9 mouse cellular contexts compared by ENCODE assay signal in genomic region chr17:56445397-56445796, GRCm38 (mm10). TPM values are rescaled to one million over a fixed set of nuclear protein-coding genes. Genes with fewer than 3 reads are reported as not detected.
DNase-seq lines count a peak whose midpoint lies in the region; ATAC-seq and TF ChIP-seq lines count a peak whose summit lies in the region.
"Had no signal": no experiment of that assay in that cellular context is flagged by ENCODE, and none has a peak within 500 bp of the region (broad histone marks: within the 10 kb centered on the region; RNA-seq: fewer than 3 reads in every experiment).

No protein-coding gene starts in this region.

- no peaks in the 10 kb centered on the region for H3K4me1 ChIP-seq in lung, embryonic 14.5 days (ENCODE audit: insufficient read depth)
- H3K4me1 ChIP-seq in embryonic facial prominence, embryonic 10.5 days: peaks cover 16% of the 10 kb centered on the region
- H3K4me1 ChIP-seq: limb, embryonic 13.5 days had no signal

- H3K4me3 ChIP-seq in lung, embryonic 14.5 days (ENCODE audit: low read depth, low read length): no peak overlapping the region
- no peak overlapping the region for H3K4me3 ChIP-seq in embryonic facial prominence, embryonic 10.5 days
- H3K4me3 ChIP-seq: limb, embryonic 13.5 days had no signal

- 70% methylated on average over 14 of the region's 14 CpGs for WGBS in lung, embryonic 14.5 days
- 80% methylated on average over 14 of the region's 14 CpGs for WGBS in embryonic facial prominence, embryonic 10.5 days

- H3K9ac ChIP-seq in lung, embryonic 14.5 days: no peak overlapping the region

- no peak overlapping the region for H3K27ac ChIP-seq in lung, embryonic 14.5 days (ENCODE audit: low read depth)
- H3K27ac ChIP-seq in embryonic facial prominence, embryonic 10.5 days (replicated peaks): no peak overlapping the region
- H3K27ac ChIP-seq: limb, embryonic 13.5 days had no signal

- no peak for TF ChIP-seq CTCF in lung, embryonic 14.5 days (IDR thresholded peaks at IDR 0.05; ENCODE audit: low read depth)

- no peaks in the 10 kb centered on the region for H3K27me3 ChIP-seq in lung, embryonic 14.5 days (ENCODE audit: insufficient read depth, low read length)
- no peaks in the 10 kb centered on the region for H3K27me3 ChIP-seq in embryonic facial prominence, embryonic 10.5 days (replicated peaks; ENCODE audit: low read depth, poor library complexity, severe bottlenecking)
- H3K27me3 ChIP-seq in splenic B cell, adult 2 months (ENCODE audit: control insufficient read depth, insufficient read depth, low read length, poor library complexity, severe bottlenecking): no peaks in the 10 kb centered on the region
- H3K27me3 ChIP-seq: limb, embryonic 13.5 days had no signal

- ATAC-seq in lung, embryonic 14.5 days (ENCODE audit: insufficient read depth): no peak
- ATAC-seq in erythroblast, adult 5-6 weeks (replicated peaks; ENCODE audit: low FRiP score, poor library complexity, severe bottlenecking): no peak

- H3K36me3 ChIP-seq in lung, embryonic 14.5 days (ENCODE audit: insufficient read depth): peaks cover 94% of the 10 kb centered on the region
- peaks cover 96% of the 10 kb centered on the region for H3K36me3 ChIP-seq in embryonic facial prominence, embryonic 10.5 days (replicated peaks)
- no peaks in the 10 kb centered on the region for H3K36me3 ChIP-seq in splenic B cell, adult 2 months (ENCODE audit: control insufficient read depth, insufficient read depth, low read length, poor library complexity, severe bottlenecking)

- peak; percentile 64 for DNase-seq in lung, embryonic 14.5 days
- DNase-seq in lung, postnatal 14 days: no peak
- peak; percentile 65 for DNase-seq in embryonic facial prominence, embryonic 10.5 days (ENCODE audit: low spot score)
- DNase-seq in layer of hippocampus, adult 9-11 months: peak; percentile 70
- peak; percentile 88 for DNase-seq in splenic B cell, adult 2 months (ENCODE audit: low read depth, low spot score)
- DNase-seq in cerebellum, adult 9-11 months: no peak
- DNase-seq in kidney, adult 8-10 months: no peak

- no peaks in the 10 kb centered on the region for H3K9me3 ChIP-seq in lung, embryonic 14.5 days (ENCODE audit: low read depth, low read length)
- no peaks in the 10 kb centered on the region for H3K9me3 ChIP-seq in embryonic facial prominence, embryonic 10.5 days
- H3K9me3 ChIP-seq: limb, embryonic 13.5 days had no signal

- H3K4me2 ChIP-seq in lung, embryonic 14.5 days: no peak overlapping the region
- H3K4me2 ChIP-seq: limb, embryonic 13.5 days had no signal

RNA-seq across cellular contexts. Expression of gene Ptprs, which starts 30.9 kb away (rescaled TPM):
- polyA plus RNA-seq in lung, embryonic 14.5 days (2014; fragmentation: Nextera tagmentation; extraction: Ambion mirVana): 96.8 and 112 TPM in 2 replicates
- polyA plus RNA-seq in embryonic facial prominence, embryonic 10.5 days (2016; fragmentation: Nextera tagmentation; extraction: Ambion mirVana): 85.0 and 86.4 TPM in 2 replicates
- total RNA-seq in erythroblast, adult 5-6 weeks (2015; ENCODE audit: low replicate concordance): 4.8 and 7.3 TPM in 2 replicates
- 2.0 and 8.1 TPM in 2 replicates for total RNA-seq in erythroblast, adult 5-6 weeks (2017; ENCODE audit: low replicate concordance)

Comparison
In these comparisons a context has a peak if more than half of its experiments do, and no peak if none do; other contexts are left out.
1. DNase-seq: peak in lung, embryonic 14.5 days (single experiment), embryonic facial prominence, embryonic 10.5 days (single experiment), layer of hippocampus, adult 9-11 months (single experiment) and splenic B cell, adult 2 months (single experiment); none in lung, postnatal 14 days (single experiment), cerebellum, adult 9-11 months (single experiment) and kidney, adult 8-10 months (0 of 2).